ENCODE assay signal across 28 mouse cellular contexts in genomic region chr6:43462849-43463369, GRCm38 (mm10).
DNase-seq lines count a peak whose midpoint lies in the region; ATAC-seq lines count a peak whose summit lies in the region.
"Had no signal": no experiment of that assay in that cellular context is flagged by ENCODE, and none has a peak within 500 bp of the region (broad histone marks: within the 10 kb centered on the region; RNA-seq: fewer than 3 reads in every experiment).

No protein-coding gene starts in this region.

- no peak overlapping the region for H3K9ac ChIP-seq in kidney, embryonic 14.5 days (ENCODE audit: low read depth, low read length)
- no peak overlapping the region for H3K9ac ChIP-seq in midbrain, embryonic 11.5 days (ENCODE audit: low read length)
- no peak overlapping the region for H3K9ac ChIP-seq in midbrain, embryonic 15.5 days
- H3K9ac ChIP-seq: hindbrain, embryonic 12.5 days; limb, embryonic 12.5 days; liver, embryonic 15.5 days; lung, embryonic 15.5 days had no signal

- H3K4me1 ChIP-seq in kidney, embryonic 14.5 days (ENCODE audit: control insufficient read depth, insufficient read depth, low read length), result no peaks in the 10 kb centered on the region
- H3K4me1 ChIP-seq in midbrain, embryonic 11.5 days (ENCODE audit: control insufficient read depth, insufficient read depth, low read length), result no peaks in the 10 kb centered on the region
- peaks cover 2% of the 10 kb centered on the region; the same call in 1 of the 2 replicates for H3K4me1 ChIP-seq in midbrain, embryonic 15.5 days
- H3K4me1 ChIP-seq: hindbrain, embryonic 12.5 days; limb, embryonic 12.5 days; liver, embryonic 15.5 days; lung, embryonic 15.5 days had no signal

- DNase-seq in kidney, postnatal 14 days, result no peak
- DNase-seq in midbrain, embryonic 11.5 days (ENCODE audit: low spot score, missing footprints), result peak; percentile 17
- DNase-seq in 3T3-L1 (ENCODE audit: low read depth, low spot score) (peak; percentile 26), MN1 (ENCODE audit: low spot score) (peak; percentile 6)
- DNase-seq: adrenal gland, postnatal 10 days; cerebellum, adult 11 months; cerebellum, adult 9-10 months; cerebellum, postnatal 36 days; gastrocnemius, postnatal 25 days; heart, adult 11 months; heart, postnatal 36 days; kidney, postnatal 10 days; right cerebral cortex, postnatal 4 days; thymus, adult 2 months; thymus, postnatal 36 days had no signal

- 41% methylated on average over 2 of the region's 2 CpGs for WGBS in kidney, embryonic 14.5 days
- WGBS in midbrain, embryonic 11.5 days, result 71% methylated on average over 2 of the region's 2 CpGs
- WGBS in midbrain, embryonic 15.5 days, result 58% methylated on average over 2 of the region's 2 CpGs

- no peaks in the 10 kb centered on the region for H3K36me3 ChIP-seq in kidney, embryonic 14.5 days (ENCODE audit: control insufficient read depth, insufficient read depth, low read length)
- H3K36me3 ChIP-seq in midbrain, embryonic 11.5 days (ENCODE audit: control insufficient read depth, insufficient read depth, low read length), result no peaks in the 10 kb centered on the region
- no peaks in the 10 kb centered on the region for H3K36me3 ChIP-seq in midbrain, embryonic 15.5 days (replicated peaks)
- H3K36me3 ChIP-seq: hindbrain, embryonic 12.5 days; limb, embryonic 12.5 days; liver, embryonic 15.5 days; lung, embryonic 15.5 days had no signal

- H3K4me2 ChIP-seq in kidney, embryonic 14.5 days (replicated peaks; ENCODE audit: low read depth, low read length), result no peak overlapping the region
- no peak overlapping the region for H3K4me2 ChIP-seq in midbrain, embryonic 11.5 days
- H3K4me2 ChIP-seq in midbrain, embryonic 15.5 days, result no peak overlapping the region
- H3K4me2 ChIP-seq: heart, embryonic 11.5 days; hindbrain, embryonic 12.5 days; limb, embryonic 12.5 days; liver, embryonic 15.5 days; lung, embryonic 15.5 days had no signal

- ATAC-seq in kidney, embryonic 14.5 days (ENCODE audit: low FRiP score, low TSS enrichment), result peak; percentile 89
- no peak for ATAC-seq in midbrain, embryonic 11.5 days (ENCODE audit: low FRiP score)
- no peak for ATAC-seq in midbrain, embryonic 15.5 days (replicated peaks)
- no peak for ATAC-seq in erythroid progenitor cell, adult 5-6 weeks (replicated peaks; ENCODE audit: low FRiP score, poor library complexity, severe bottlenecking)
- ATAC-seq: intestine, postnatal 0 days; Patski had no signal

- no peak overlapping the region for H3K4me3 ChIP-seq in kidney, embryonic 14.5 days (ENCODE audit: low read length)
- H3K4me3 ChIP-seq in midbrain, embryonic 11.5 days (ENCODE audit: low read depth, low read length), result no peak overlapping the region
- H3K4me3 ChIP-seq in midbrain, embryonic 15.5 days, result no peak overlapping the region
- H3K4me3 ChIP-seq: hindbrain, embryonic 12.5 days; layer of hippocampus, adult 2 months; left cerebral cortex, adult 2 months; limb, embryonic 12.5 days; liver, embryonic 15.5 days; lung, embryonic 15.5 days had no signal

- no peak overlapping the region for H3K27ac ChIP-seq in kidney, embryonic 14.5 days (ENCODE audit: low read depth, low read length)
- H3K27ac ChIP-seq in midbrain, embryonic 11.5 days (ENCODE audit: low read depth, low read length), result no peak overlapping the region
- H3K27ac ChIP-seq in midbrain, embryonic 15.5 days, result no peak overlapping the region
- H3K27ac ChIP-seq: hindbrain, embryonic 12.5 days; layer of hippocampus, adult 2 months; left cerebral cortex, adult 2 months; limb, embryonic 12.5 days; liver, embryonic 15.5 days; lung, embryonic 15.5 days had no signal

- H3K9me3 ChIP-seq in kidney, embryonic 14.5 days (ENCODE audit: control insufficient read depth, low read length), result no peaks in the 10 kb centered on the region
- H3K9me3 ChIP-seq in midbrain, embryonic 11.5 days (ENCODE audit: control insufficient read depth, low read length), result no peaks in the 10 kb centered on the region
- no peaks in the 10 kb centered on the region for H3K9me3 ChIP-seq in midbrain, embryonic 15.5 days
- H3K9me3 ChIP-seq: hindbrain, embryonic 12.5 days; limb, embryonic 12.5 days; liver, embryonic 15.5 days; lung, embryonic 15.5 days had no signal

- no peaks in the 10 kb centered on the region for H3K27me3 ChIP-seq in kidney, embryonic 14.5 days (ENCODE audit: control insufficient read depth, insufficient read depth, low read length)
- H3K27me3 ChIP-seq in midbrain, embryonic 11.5 days (ENCODE audit: control insufficient read depth, insufficient read depth, low read length), result no peaks in the 10 kb centered on the region
- no peaks in the 10 kb centered on the region for H3K27me3 ChIP-seq in midbrain, embryonic 15.5 days (replicated peaks)
- H3K27me3 ChIP-seq: CH12.LX; hindbrain, embryonic 12.5 days; limb, embryonic 12.5 days; liver, embryonic 15.5 days; lung, embryonic 15.5 days; Patski had no signal
